Mouse (Mus musculus) urinary bladder, postnatal 25 days (tissue): Measurements from ENCODE around the gene Lin9.

Source experiments
- DNase-seq: peaks from one replicate; pipeline ENCODE4 v3.0.0; 2022; ENCODE audit warnings: low spot score

Lin9 gene

DNA sequence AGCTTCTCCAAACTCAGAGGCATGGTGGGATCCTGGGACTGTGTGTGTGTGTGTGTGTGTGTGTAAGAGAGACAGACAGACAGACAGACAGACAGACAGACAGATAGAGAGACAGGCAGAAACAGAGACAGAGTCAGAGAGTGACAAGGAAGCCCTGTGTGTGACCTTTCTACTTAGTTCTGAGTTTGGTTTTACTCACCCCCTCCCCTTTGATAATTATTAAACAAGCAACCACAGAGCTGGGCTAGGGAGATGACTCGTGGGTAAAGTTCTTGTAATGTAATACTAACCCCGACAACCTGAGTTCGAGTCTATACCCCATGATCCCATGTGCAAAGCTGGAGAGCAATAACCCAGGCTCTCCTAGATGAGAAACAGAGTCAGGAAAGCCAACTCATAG is 66.9 kb downstream of the Lin9 start:
- DNase-seq = no peak

- DNase-seq = no peak
Measured at GRCm38 (mm10) chr1:180708935-180709776, 68.2 kb downstream of the Lin9 start.

GRCm38 (mm10) chr1:180718756-180719155 is 77.8 kb downstream of the Lin9 start:
- DNase-seq = no peak

DNA sequence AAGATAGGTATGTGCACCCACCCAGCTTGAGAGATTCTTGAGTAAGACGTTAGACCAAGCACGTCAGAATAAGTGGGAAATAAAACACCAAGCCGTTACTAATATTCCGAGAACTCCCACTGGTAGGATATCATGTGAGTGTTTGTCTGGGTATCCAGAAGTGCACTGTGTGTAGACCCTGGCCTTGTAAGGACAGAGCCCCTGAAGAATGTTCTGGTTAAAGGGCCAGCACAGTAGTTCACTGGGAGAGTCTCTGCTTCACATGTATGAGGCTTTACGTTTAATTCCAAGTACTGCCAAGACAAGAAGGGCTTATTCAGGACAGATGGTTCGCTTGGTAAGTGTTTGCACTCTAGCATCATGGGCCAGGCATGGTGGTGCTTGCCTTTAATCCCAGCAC is 78.5 kb downstream of the Lin9 start:
- DNase-seq = no peak

DNA sequence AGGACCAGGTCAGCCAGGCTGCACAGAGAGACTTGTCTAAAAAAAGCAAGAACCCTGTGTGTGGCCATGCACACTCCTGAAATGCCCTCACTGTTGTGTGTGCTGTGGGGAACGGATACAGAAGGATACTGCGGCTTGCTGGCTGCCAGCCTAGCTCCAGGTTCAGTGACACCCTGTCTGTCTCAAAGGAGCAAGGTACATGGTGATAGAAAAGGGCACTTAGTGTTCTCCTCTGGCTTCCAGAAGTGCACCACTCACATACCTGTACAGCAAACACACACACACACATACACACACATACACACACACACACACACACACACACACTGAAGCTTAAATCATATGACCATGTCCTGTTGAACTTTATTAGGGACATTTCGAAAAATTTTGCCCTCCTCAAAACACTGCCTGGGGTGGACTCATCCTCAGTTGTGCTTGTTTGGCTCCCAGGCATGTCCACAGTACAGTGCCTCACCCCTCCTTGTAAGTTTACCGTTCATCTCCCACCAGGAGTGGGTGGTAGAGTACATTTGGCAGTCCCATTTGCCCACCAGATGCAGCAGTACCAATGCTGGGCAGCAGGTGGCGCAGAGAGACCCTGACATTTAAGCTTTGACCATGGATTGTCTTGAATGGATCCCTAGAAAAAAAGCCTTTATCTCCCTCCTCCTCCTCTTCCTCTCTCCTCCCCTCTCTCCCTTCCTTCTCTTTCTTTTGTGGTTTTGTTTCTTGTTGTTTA is 79.2 kb downstream of the Lin9 start:
- peak; percentile 83 for DNase-seq

DNA sequence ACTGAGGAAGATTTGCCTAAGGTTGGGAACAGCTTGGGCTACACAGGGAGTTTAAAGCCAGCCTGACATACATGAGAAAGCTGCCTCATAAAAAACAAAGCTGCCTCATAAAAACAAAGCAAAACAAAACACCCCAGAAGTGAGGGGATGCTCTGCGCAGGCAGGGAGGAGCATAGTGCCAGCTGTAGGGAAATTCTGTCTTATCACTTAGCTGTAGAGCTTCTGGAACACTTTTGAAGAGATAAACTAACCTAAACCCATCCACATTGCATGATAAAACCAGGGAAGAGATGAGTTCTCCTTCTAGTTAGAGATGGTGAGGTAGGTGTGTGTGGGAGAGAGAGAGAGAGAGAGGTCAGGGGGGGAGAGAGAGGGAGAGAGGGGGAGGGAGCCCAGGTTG is 81.7 kb downstream of the Lin9 start:
- DNase-seq = no peak

DNA sequence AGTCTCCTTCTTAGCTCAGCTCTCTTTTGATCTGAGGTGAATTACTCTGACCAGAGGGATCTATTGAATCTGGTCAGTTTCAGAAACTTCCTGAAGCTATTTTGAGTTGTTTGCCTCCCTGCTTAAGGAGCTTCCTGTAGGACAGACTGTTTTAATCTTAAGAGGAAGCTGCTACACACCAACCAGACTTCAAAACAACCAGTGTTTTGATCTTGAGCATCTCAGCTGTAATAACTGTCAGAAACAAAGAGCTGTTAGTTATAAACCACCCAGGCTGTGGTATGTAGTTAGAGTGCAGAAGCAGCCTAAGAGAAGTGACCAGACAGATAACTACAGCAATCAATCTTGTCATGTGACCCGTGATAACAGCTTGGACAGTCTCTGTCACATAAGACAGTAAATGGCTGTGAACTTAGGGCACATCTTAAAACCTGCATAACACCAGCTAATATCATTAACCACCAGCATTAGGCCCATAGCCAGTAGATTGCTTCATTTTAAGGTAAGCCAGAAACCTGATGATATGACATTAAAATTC is 82.8 kb downstream of the Lin9 start:
- no peak for DNase-seq

DNA sequence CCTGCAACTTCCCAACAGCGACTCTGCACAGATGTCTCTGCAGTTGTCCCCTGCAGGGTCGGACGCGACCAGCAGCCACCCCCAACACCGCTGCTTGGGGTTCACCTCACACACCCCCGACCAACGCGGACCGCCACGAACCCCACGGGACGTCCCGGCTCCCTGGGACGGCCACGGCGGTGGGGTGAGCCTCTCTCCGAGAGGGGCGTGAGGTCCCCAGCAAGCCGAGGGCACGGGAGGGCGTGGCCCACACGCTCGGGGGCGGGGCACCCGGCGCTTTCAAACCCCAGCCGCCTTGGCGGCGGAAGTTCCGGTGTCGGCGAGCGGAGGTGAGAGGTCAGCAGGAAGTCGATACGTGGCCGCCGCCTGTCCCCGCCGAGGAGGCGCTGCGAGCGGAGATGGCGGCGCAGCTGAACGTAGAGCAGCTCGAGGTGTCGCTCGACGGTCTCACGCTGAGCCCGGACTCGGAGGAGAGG is 84.8 kb downstream of the Lin9 start, which contains the start of gene Acbd3:
Gene Acbd3 (plus strand): TSS at position 340 of the 476 bp plus-strand sequence.
- DNase-seq = peak; percentile 86

DNA sequence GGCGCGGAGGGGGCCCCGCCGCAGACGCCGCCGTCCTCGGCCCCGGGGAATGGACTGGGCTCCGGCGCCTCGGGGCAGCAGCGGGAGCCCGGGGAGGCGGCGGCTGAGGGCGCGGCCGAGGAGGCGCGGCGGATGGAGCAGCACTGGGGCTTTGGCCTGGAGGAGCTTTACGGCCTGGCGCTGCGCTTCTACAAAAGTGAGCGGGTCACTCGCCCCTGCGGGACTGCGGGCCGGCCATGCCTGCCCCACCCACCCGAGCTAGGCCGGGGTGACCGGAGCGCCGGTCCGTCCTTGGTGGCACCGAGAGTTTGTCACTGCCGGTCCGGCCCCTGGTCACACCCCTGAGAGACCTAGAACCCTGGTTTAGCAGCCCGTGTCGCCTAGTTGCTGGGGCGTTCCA is 85.2 kb downstream of the Lin9 start:
- DNase-seq = no peak

- DNase-seq = no peak
Measured at GRCm38 (mm10) chr1:180729231-180729630, 88.3 kb downstream of the Lin9 start.
